Mouse (Mus musculus): Measurements from ENCODE around the gene Cops8.

Gene Cops8

GRCm38 (mm10) chr1:90602759-90603560 lies at the start of gene Cops8:
TSS of gene Cops8 (plus strand) at chr1:90602981.
- peak; percentile 96 to 98 for DNase-seq (ENCODE audit: low spot score in 2 of 2)

GRCm38 (mm10) chr1:90557140-90557539 lies 45.6 kb upstream of the Cops8 start:
- DNase-seq (ENCODE audit: low spot score in 2 of 2) = peak in 1 of 2 experiments; percentile 28

GRCm38 (mm10) chr1:90560942-90561726 lies 41.6 kb upstream of the Cops8 start:
- peak in 1 of 2 experiments; percentile 16 for DNase-seq (ENCODE audit: low spot score in 2 of 2)

- no peak for DNase-seq (ENCODE audit: low spot score in 2 of 2)
These were observed 38.8 kb upstream of the Cops8 start for GRCm38 (mm10) chr1:90563945-90564344.

- no peak for DNase-seq (ENCODE audit: low spot score in 2 of 2)
These were observed 35.9 kb upstream of the Cops8 start for GRCm38 (mm10) chr1:90566664-90567440.

- no peak for DNase-seq (ENCODE audit: low spot score in 2 of 2)
These were observed 28.9 kb upstream of the Cops8 start for GRCm38 (mm10) chr1:90573831-90574230.

GRCm38 (mm10) chr1:90574845-90575244 lies 27.9 kb upstream of the Cops8 start:
- no peak for DNase-seq (ENCODE audit: low spot score in 2 of 2)

- DNase-seq (ENCODE audit: low spot score in 2 of 2) = no peak
These were observed 25.4 kb upstream of the Cops8 start for GRCm38 (mm10) chr1:90577417-90577816.

GRCm38 (mm10) chr1:90582635-90583034 lies 20.1 kb upstream of the Cops8 start:
- no peak for DNase-seq (ENCODE audit: low spot score in 2 of 2)

GRCm38 (mm10) chr1:90588021-90588734 lies 14.6 kb upstream of the Cops8 start:
- DNase-seq (ENCODE audit: low spot score in 2 of 2) = peak; percentile 81 to 86

- DNase-seq (ENCODE audit: low spot score in 2 of 2) = peak; percentile 45 to 73
These were observed 12.0 kb upstream of the Cops8 start for GRCm38 (mm10) chr1:90590797-90591196.

GRCm38 (mm10) chr1:90592784-90593183 lies 10.0 kb upstream of the Cops8 start:
- peak; percentile 80 to 86 for DNase-seq (ENCODE audit: low spot score in 2 of 2)

GRCm38 (mm10) chr1:90599226-90599625 lies 3.6 kb upstream of the Cops8 start:
- DNase-seq (ENCODE audit: low spot score in 2 of 2) = no peak

GRCm38 (mm10) chr1:90601096-90601495 lies 1.7 kb upstream of the Cops8 start:
- no peak for DNase-seq (ENCODE audit: low spot score in 2 of 2)

- no peak for DNase-seq (ENCODE audit: low spot score in 2 of 2)
These were observed 743 bp downstream of the Cops8 start for GRCm38 (mm10) chr1:90603561-90603887.

- no peak for DNase-seq (ENCODE audit: low spot score in 2 of 2)
These were observed 6.6 kb downstream of the Cops8 start for GRCm38 (mm10) chr1:90609363-90609762.

GRCm38 (mm10) chr1:90617258-90617657 lies 14.5 kb downstream of the Cops8 start:
- DNase-seq (ENCODE audit: low spot score in 2 of 2) = no peak

- no peak for DNase-seq (ENCODE audit: low spot score in 2 of 2)
These were observed 30.7 kb downstream of the Cops8 start for GRCm38 (mm10) chr1:90633415-90634030.

- no peak for DNase-seq (ENCODE audit: low spot score in 2 of 2)
These were observed 31.5 kb downstream of the Cops8 start for GRCm38 (mm10) chr1:90634205-90634745.

GRCm38 (mm10) chr1:90638335-90638734 lies 35.6 kb downstream of the Cops8 start:
- DNase-seq (ENCODE audit: low spot score in 2 of 2) = no peak
